Mouse (Mus musculus): Measurements from ENCODE around the gene Brd4. TPM values are rescaled to one million over a fixed set of nuclear protein-coding genes. Genes with fewer than 3 reads are reported as not detected.
"Not testable (repeated sequence)": the region's sequence is repeated elsewhere in the genome, so short reads cannot be mapped to it uniquely, and the experiment has no call there.

Gene Brd4
- polyA plus RNA-seq, 1 experiment from 2014 or later, result 103 TPM

GRCm38 (mm10) chr17:32250066-32250465, 34.5 kb downstream of the Brd4 start:
- H3K9ac ChIP-seq, result no peak overlapping the region
- no peak overlapping the region for H3K4me2 ChIP-seq
- 90% methylated on average over 1 of the region's 1 CpGs for WGBS
- H3K4me3 ChIP-seq (replicated peaks), result no peak overlapping the region
- no peak overlapping the region for H3K27ac ChIP-seq
- no peak for ATAC-seq (ENCODE audit: low FRiP score)
- peaks cover 5% of the 10 kb centered on the region; the same call in 1 of the 2 replicates for H3K36me3 ChIP-seq (replicated peaks)
- H3K9me3 ChIP-seq, result no peaks in the 10 kb centered on the region
- no peaks in the 10 kb centered on the region for H3K27me3 ChIP-seq
- peaks cover 4% of the 10 kb centered on the region; the same call in 1 of the 2 replicates for H3K4me1 ChIP-seq

GRCm38 (mm10) chr17:32248192-32248591, 36.3 kb downstream of the Brd4 start:
- Histone ChIP-seq H3K36me3 (replicated peaks) (peaks cover 5% of the 10 kb centered on the region; the same call in 1 of the 2 replicates), H3K27ac (no peak overlapping the region), H3K9ac (no peak overlapping the region), H3K27me3 (no peaks in the 10 kb centered on the region), H3K9me3 (no peaks in the 10 kb centered on the region), H3K4me2 (no peak overlapping the region), H3K4me1 (peaks cover 4% of the 10 kb centered on the region; the same call in 1 of the 2 replicates), H3K4me3 (replicated peaks) (no peak overlapping the region)
- no peak for ATAC-seq (ENCODE audit: low FRiP score)
- 100% methylated on average over 1 of the region's 1 CpGs for WGBS

- Histone ChIP-seq H3K9ac (no peak overlapping the region), H3K27ac (no peak overlapping the region), H3K36me3 (replicated peaks) (peaks cover 2% of the 10 kb centered on the region; the same call in 1 of the 2 replicates), H3K9me3 (no peaks in the 10 kb centered on the region), H3K27me3 (no peaks in the 10 kb centered on the region), H3K4me3 (replicated peaks) (no peak overlapping the region), H3K4me2 (no peak overlapping the region), H3K4me1 (peaks cover 4% of the 10 kb centered on the region; the same call in 1 of the 2 replicates)
- 100% methylated on average over 1 of the region's 1 CpGs for WGBS
- ATAC-seq (ENCODE audit: low FRiP score), result no peak
These were observed 36.9 kb downstream of the Brd4 start for GRCm38 (mm10) chr17:32247616-32248015.

GRCm38 (mm10) chr17:32246117-32246516, 38.4 kb downstream of the Brd4 start:
- Histone ChIP-seq H3K4me3 (replicated peaks) (no peak overlapping the region), H3K4me1 (peaks cover 4% of the 10 kb centered on the region; the same call in 1 of the 2 replicates), H3K9ac (no peak overlapping the region), H3K9me3 (no peaks in the 10 kb centered on the region), H3K4me2 (no peak overlapping the region), H3K27ac (no peak overlapping the region), H3K36me3 (replicated peaks) (0 out of 2 replicates have a peak, but pooled peaks cover 1% of the 10 kb centered on the region), H3K27me3 (no peaks in the 10 kb centered on the region)
- WGBS, result 81% methylated on average over 5 of the region's 5 CpGs
- no peak for ATAC-seq (ENCODE audit: low FRiP score)

GRCm38 (mm10) chr17:32240881-32241531, 43.5 kb downstream of the Brd4 start:
- no peaks in the 10 kb centered on the region for H3K27me3 ChIP-seq
- peaks cover 8% of the 10 kb centered on the region; the same call in 1 of the 2 replicates for H3K36me3 ChIP-seq (replicated peaks)
- no peak overlapping the region for H3K4me2 ChIP-seq
- no peak overlapping the region for H3K4me3 ChIP-seq (replicated peaks)
- no peak for ATAC-seq (ENCODE audit: low FRiP score)
- H3K4me1 ChIP-seq, result peaks cover 2% of the 10 kb centered on the region
- 93% methylated on average over 2 of the region's 2 CpGs for WGBS
- H3K27ac ChIP-seq, result no peak overlapping the region
- no peaks in the 10 kb centered on the region for H3K9me3 ChIP-seq
- no peak overlapping the region for H3K9ac ChIP-seq

- Histone ChIP-seq H3K4me3 (replicated peaks) (no peak overlapping the region), H3K27me3 (no peaks in the 10 kb centered on the region), H3K9me3 (no peaks in the 10 kb centered on the region), H3K9ac (no peak overlapping the region), H3K4me1 (peaks cover 8% of the 10 kb centered on the region), H3K27ac (no peak overlapping the region), H3K4me2 (no peak overlapping the region), H3K36me3 (replicated peaks) (peaks cover 8% of the 10 kb centered on the region; the same call in 1 of the 2 replicates)
- WGBS, result 96% methylated on average over 1 of the region's 1 CpGs
- ATAC-seq (ENCODE audit: low FRiP score), result no peak
These were observed 45.9 kb downstream of the Brd4 start for GRCm38 (mm10) chr17:32238589-32238988.

- no peak overlapping the region for H3K4me3 ChIP-seq (replicated peaks)
- no peak overlapping the region for H3K9ac ChIP-seq
- H3K9me3 ChIP-seq, result no peaks in the 10 kb centered on the region
- ATAC-seq (ENCODE audit: low FRiP score), result no peak; the same call in 1 of the 2 replicates
- peaks cover 8% of the 10 kb centered on the region for H3K4me1 ChIP-seq
- peaks cover 9% of the 10 kb centered on the region; the same call in 1 of the 2 replicates for H3K36me3 ChIP-seq (replicated peaks)
- WGBS, result 58% methylated on average over 5 of the region's 5 CpGs
- H3K27me3 ChIP-seq, result no peaks in the 10 kb centered on the region
- H3K27ac ChIP-seq, result peak overlapping the region; percentile 70
- no peak overlapping the region for H3K4me2 ChIP-seq
These were observed 48.9 kb downstream of the Brd4 start for GRCm38 (mm10) chr17:32235534-32236191.

GRCm38 (mm10) chr17:32233174-32233573, 51.3 kb downstream of the Brd4 start:
- Histone ChIP-seq H3K4me1 (peaks cover 8% of the 10 kb centered on the region), H3K27me3 (no peaks in the 10 kb centered on the region), H3K9ac (no peak overlapping the region), H3K9me3 (no peaks in the 10 kb centered on the region), H3K4me3 (replicated peaks) (no peak overlapping the region), H3K4me2 (no peak overlapping the region), H3K36me3 (replicated peaks) (peaks cover 23% of the 10 kb centered on the region), H3K27ac (no peak overlapping the region)
- no peak for ATAC-seq (ENCODE audit: low FRiP score)

- H3K27ac ChIP-seq, result no peak overlapping the region
- H3K36me3 ChIP-seq (replicated peaks), result peaks cover 56% of the 10 kb centered on the region
- 92% methylated on average over 4 of the region's 4 CpGs for WGBS
- no peaks in the 10 kb centered on the region for H3K9me3 ChIP-seq
- H3K4me3 ChIP-seq (replicated peaks), result no peak overlapping the region
- ATAC-seq (ENCODE audit: low FRiP score), result no peak
- no peak overlapping the region for H3K9ac ChIP-seq
- no peaks in the 10 kb centered on the region for H3K27me3 ChIP-seq
- H3K4me2 ChIP-seq, result no peak overlapping the region
- no peaks in the 10 kb centered on the region for H3K4me1 ChIP-seq
These were observed 55.3 kb downstream of the Brd4 start for GRCm38 (mm10) chr17:32229256-32229655.

GRCm38 (mm10) chr17:32220873-32221272, 63.6 kb downstream of the Brd4 start:
- H3K27ac ChIP-seq, result no peak overlapping the region
- ATAC-seq (ENCODE audit: low FRiP score), result no peak
- no peaks in the 10 kb centered on the region for H3K27me3 ChIP-seq
- H3K9ac ChIP-seq, result no peak overlapping the region
- no peak overlapping the region for H3K4me2 ChIP-seq
- WGBS, result 71% methylated on average over 3 of the region's 3 CpGs
- no peaks in the 10 kb centered on the region for H3K4me1 ChIP-seq
- no peak overlapping the region for H3K4me3 ChIP-seq (replicated peaks)
- peaks cover 93% of the 10 kb centered on the region for H3K36me3 ChIP-seq (replicated peaks)
- no peaks in the 10 kb centered on the region for H3K9me3 ChIP-seq

GRCm38 (mm10) chr17:32215587-32215986, 68.9 kb downstream of the Brd4 start:
- not testable (repeated sequence) for H3K9ac ChIP-seq; H3K4me1 ChIP-seq; H3K27me3 ChIP-seq; H3K9me3 ChIP-seq; H3K4me2 ChIP-seq; H3K27ac ChIP-seq; H3K4me3 ChIP-seq (replicated peaks); ATAC-seq (ENCODE audit: low FRiP score)
- 76% methylated on average over 4 of the region's 4 CpGs for WGBS
- H3K36me3 ChIP-seq (replicated peaks), result peaks cover 93% of the 10 kb centered on the region

GRCm38 (mm10) chr17:32211554-32211953, 73.0 kb downstream of the Brd4 start:
- peaks cover 96% of the 10 kb centered on the region for H3K36me3 ChIP-seq (replicated peaks)
- not testable (repeated sequence) for H3K4me3 ChIP-seq (replicated peaks); H3K27ac ChIP-seq; H3K9me3 ChIP-seq; H3K4me1 ChIP-seq; ATAC-seq (ENCODE audit: low FRiP score); H3K27me3 ChIP-seq; H3K4me2 ChIP-seq; H3K9ac ChIP-seq
- whole genome bisulfite sequencing, result 92% methylated on average over 6 of the region's 6 CpGs

- ATAC-seq (ENCODE audit: low FRiP score), result no peak
- H3K4me2 ChIP-seq, result no peak overlapping the region
- H3K36me3 ChIP-seq (replicated peaks), result peaks cover 92% of the 10 kb centered on the region
- no peaks in the 10 kb centered on the region for H3K27me3 ChIP-seq
- H3K9me3 ChIP-seq, result no peaks in the 10 kb centered on the region
- no peaks in the 10 kb centered on the region for H3K4me1 ChIP-seq
- H3K9ac ChIP-seq, result no peak overlapping the region
- H3K4me3 ChIP-seq (replicated peaks), result no peak overlapping the region
- no peak overlapping the region for H3K27ac ChIP-seq
- WGBS, result 47% methylated on average over 3 of the region's 3 CpGs
These were observed 74.8 kb downstream of the Brd4 start for GRCm38 (mm10) chr17:32209752-32210151.

All from forebrain, embryonic 12.5 days (tissue).